Mouse (Mus musculus): ENCODE data around the gene Zfp69. TPM values are rescaled to one million over a fixed set of nuclear protein-coding genes. Genes with fewer than 3 reads are reported as not detected.
A peak's percentile ranks its signal among the peaks of the same experiment; 100 is the strongest.

Gene Zfp69
- total RNA-seq (2021): 1 to 10 TPM; 5.6 to 6.1 TPM

DNA sequence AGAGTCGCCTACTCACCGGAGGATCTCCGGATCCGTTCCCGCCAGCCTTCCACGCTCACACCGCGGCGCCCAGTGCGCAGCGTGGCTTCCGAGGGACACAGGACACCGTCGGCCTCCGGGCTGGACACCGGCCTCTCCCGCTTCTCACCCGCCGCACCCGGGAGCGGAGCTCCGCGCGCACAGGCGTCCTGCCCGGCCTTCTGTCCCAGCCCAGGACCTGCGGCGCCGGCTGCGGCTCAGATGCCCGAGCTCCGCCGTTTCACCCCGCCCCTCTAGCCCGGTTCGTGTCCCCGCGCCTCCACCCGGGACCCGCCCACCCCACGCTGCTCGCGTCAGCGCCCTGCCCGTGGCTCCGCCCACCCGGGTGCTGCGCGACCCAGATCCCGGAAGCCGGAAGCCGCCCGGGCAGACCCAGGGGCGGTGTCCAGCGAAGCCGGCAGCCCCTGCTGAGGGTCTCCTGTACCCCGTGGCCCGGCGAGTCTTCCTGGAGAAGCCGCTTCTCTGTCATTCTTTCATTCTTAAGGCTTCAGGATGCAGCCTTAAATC is at the start of gene Zfp69:
TSS of gene Zfp69 (minus strand) at position 272 of the 546 bp plus-strand sequence.
- DNase-seq: peak; percentile 93

DNA sequence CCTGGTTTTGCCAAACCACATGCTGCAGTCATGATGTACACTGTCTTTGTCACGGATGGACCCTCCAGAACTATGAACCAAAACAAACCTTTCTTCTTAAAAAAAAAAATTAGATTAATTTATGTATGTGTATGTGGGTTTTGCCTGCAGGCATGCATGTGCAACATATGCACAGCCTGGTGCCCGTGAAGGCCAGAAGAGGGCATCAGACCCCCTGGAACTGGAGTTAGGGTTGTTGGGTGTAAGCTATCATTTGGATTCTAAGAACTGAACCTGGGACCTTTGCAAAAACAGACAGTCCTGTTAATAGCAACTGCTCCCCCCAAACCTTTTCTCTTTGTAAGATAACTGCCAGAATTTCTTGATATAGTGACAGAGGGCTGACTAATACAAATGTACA is 49.5 kb upstream of the Zfp69 start:
- no peak for DNase-seq

DNA sequence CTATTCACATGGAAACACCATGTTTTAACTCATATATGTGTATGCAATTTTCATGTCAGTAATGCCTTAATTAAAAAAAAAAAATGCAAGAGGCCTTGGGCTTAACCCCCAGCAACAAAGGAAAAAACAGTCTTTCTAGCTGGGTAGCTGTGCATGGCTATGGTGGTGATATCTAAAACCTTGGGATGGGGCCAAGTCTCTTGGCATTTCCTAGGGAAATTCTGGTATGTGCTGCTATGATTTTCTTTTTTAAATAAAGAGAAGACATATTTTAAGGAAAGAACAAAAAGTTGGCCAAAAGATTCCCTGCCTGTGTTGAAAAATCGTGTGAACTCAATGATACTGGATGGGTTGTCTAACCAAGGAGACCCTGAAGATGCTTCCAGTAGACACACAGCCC is 44.4 kb upstream of the Zfp69 start:
- DNase-seq: no peak

GRCm38 (mm10) chr4:120993025-120993424 is 41.5 kb upstream of the Zfp69 start:
- no peak for DNase-seq

DNA sequence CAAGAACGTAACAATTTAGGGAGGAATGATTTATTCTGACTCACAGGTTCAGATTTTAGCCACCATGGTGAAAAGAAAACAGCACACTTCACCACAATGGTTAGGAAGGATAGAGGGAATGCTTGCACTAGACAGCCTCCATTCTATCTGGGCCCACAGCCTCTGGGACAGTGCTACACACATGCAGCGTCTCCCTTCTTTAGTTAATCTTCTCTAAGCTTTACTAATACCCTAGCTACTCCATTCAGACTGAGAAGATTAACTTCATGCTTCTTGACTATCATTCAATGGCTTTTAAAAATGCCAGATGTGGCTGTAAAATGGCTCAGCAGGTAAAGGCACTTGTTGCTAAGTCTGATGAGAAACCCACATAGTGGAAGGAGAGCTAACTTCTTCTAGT is 40.8 kb upstream of the Zfp69 start:
- no peak for DNase-seq

DNA sequence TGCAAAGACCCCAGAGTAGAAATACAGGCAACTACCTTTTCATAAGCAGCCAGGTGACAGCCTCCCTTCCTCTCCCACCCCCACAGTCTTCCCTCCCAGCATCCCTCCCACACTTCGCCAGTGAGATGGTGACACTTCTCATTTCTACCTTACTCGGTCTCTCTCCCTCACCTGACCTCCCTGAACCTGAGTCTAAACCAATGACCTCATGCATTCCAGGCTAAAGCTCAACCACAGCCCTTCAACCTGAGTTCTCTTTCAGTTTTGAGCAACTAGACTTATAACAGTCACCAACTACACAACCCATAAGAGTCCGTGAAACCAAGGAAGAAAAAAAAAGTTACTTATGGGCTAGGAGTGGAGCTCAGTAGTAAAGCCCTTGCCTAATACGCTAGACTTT is 35.8 kb upstream of the Zfp69 start:
- no peak for DNase-seq

DNA sequence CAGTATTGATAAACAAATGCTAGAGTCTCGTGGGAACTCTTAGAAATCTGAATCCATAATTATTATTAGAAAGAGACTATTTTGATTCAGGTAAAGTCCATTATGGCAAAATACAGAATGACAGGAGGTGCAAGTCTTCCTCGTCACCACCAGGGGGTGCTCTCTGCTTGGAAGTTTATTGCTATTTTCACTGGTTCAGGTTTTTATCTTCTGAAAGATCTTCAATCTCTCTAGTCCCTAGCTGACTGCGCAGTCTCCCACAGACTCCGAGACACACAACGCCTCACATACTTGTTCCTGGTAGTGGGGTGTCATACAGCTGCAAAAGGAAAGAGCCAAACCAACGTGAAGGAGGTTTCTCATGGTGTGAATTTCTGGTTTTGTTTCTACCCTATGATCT is 34.9 kb upstream of the Zfp69 start:
- DNase-seq: peak; percentile 31

DNA sequence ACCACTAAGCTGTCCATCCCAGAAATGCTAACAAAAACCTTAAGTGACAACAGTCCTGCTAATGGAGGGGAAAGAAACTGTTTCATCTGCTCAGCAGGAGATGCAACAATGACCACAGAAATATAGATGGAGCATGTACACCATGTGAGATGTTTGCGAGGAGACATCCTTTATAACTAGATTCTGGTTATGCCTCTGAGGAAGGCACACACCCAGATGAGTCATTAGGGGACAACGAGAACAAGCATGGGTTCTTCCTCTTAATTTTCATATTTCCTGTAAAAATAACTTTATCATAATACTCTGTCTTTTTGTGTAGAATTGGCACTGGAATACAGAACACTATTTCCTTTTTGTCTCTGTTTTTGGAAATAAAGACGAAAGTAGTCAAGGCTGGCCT is 26.7 kb upstream of the Zfp69 start:
- no peak for DNase-seq

GRCm38 (mm10) chr4:120975428-120975734 is 23.9 kb upstream of the Zfp69 start:
- no peak for DNase-seq

- DNase-seq: no peak
Observed at GRCm38 (mm10) chr4:120974711-120975427, 23.4 kb upstream of the Zfp69 start.

- DNase-seq: no peak
Observed at GRCm38 (mm10) chr4:120971842-120972241, 20.3 kb upstream of the Zfp69 start.

- DNase-seq: peak; percentile 48
Observed at GRCm38 (mm10) chr4:120969382-120970146, 18.1 kb upstream of the Zfp69 start.

DNA sequence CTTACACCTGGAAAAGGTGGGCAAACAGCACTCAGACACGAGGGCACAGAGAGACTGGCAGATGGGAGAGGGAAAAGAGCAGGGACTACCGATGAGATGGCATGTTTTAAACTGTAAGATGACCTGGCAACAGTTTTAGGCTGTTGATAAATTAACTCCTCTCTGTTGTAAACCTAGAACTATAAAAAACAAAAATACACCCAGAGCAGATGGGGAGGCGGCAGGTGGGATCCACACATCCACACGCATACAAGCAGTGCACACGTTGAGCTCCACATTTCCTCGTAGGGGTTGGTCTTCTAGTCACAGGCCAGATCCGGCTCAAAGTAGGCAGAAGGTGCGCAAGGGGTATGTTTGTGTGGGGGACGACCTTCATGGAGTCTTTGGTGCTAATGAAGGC is 17.0 kb upstream of the Zfp69 start:
- DNase-seq: no peak

DNA sequence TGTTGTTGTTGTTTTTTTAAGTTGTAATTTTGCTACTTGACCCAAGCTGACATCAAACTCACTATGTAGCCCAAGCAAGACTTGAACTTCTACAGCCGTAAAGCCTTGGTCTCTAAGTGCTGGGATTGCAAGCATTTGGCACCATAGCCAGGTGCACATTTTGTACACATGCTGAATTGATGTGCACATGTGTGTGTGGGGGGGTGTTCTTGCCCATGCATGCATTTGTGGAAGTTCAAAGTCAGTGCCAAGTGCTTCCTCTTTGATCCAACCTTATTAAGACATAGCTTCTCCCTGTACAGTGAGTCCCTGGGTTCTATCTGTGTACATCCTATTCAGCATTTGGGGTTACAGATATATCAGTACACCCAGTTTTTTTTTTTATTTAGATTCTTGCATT is 4.1 kb upstream of the Zfp69 start:
- DNase-seq: no peak

- DNase-seq: no peak
Observed at GRCm38 (mm10) chr4:120953667-120954066, 2.2 kb upstream of the Zfp69 start.

DNA sequence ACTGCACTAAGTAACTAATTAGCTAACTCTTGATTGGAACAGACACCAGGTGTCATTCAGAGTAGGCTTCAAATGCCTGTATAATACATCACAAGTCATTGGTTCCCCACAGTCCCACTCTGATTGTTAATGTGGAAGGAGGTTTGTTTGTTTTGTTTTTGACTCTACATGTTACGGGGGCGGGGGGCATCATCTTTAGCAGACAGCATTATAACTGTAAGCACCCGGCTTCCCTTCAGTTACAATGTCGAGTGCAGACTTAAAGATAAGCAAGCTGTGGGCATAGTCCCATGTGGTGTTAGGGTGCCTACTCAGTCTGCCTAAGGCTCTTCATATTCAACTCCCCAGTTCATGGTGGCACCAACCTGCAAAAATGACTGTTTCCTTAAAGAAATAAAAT is 1.5 kb upstream of the Zfp69 start:
- DNase-seq: no peak

DNA sequence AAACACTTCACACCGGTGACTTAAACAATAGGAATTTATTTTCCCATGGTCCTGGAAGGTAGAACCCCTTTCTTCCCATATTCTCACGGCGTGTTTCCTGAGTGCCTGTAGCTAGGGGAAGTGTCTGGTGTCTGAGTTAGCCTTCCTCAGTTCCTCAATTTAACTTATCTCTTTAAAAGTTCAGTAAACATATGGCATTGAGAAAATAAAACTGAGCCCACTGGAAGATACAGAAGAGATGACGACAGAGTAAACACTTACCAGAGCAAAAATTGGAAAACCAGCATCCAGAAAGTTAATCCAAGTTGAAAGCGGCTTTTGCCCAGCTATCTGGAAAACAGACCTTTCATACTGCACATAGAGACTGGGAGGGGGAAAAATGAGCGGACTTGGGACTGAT is 664 bp upstream of the Zfp69 start:
- DNase-seq: peak; percentile 9

- DNase-seq: peak; percentile 13
Observed at GRCm38 (mm10) chr4:120950763-120951427, 604 bp downstream of the Zfp69 start.

DNA sequence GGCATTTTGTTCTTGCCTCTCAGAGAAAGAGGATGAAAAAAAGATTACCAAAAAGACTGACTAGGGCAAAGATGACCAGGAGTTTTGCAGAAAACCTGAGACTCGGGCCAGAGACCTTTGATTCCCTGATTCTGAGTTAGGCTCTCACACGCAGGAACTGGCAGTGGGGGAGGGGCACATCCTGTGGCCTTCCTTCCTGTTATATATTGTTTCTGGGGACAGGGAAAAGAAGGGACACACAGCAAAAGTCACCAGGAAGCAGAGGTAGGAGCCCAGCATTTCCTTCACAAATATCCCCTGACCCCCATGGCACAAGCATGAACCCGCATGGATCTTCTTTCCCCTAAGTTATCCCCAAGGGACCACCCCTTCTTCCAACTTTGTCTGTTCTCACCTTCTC is 2.6 kb downstream of the Zfp69 start:
- peak; percentile 57 for DNase-seq

- DNase-seq: no peak
Observed at GRCm38 (mm10) chr4:120935006-120935405, 16.5 kb downstream of the Zfp69 start.

DNA sequence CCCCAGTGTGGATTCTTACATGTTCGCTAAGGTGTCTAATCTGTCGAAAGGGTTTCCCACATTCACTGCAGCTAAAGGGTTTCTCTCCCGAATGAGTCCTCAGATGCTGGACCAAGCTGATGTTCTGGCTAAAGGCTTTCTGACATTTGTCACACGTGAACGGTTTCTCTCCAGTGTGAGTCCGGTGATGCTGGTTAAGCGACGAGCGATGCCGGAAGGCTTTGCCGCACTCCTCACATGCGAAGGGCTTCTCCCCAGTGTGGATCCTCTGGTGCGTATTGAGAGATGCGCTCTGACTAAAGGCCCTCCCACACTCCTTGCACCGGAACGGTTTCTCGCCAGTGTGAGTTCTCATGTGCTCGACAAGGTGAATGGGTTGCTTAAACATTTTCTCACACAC is 20.8 kb downstream of the Zfp69 start:
- DNase-seq: no peak

DNA sequence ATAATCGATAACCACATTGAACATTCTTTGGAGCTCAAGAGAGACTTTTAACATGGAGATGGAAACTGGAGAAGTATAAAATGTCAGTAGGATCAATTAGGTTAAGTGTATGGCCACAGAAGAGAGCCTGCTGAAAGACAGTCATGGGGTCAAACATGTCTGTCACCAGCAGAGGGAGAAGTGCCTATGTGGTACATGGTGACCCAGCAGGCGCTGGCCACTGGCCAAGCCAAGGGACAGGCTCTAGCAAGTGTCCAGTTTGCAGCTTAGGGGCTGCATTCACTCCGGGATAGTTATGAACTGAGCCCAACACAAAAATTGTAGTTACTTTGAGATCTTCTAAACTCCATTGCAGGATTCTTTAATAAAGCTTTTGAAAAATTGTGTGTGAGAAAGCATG is 22.8 kb downstream of the Zfp69 start:
- peak; percentile 50 for DNase-seq

DNA sequence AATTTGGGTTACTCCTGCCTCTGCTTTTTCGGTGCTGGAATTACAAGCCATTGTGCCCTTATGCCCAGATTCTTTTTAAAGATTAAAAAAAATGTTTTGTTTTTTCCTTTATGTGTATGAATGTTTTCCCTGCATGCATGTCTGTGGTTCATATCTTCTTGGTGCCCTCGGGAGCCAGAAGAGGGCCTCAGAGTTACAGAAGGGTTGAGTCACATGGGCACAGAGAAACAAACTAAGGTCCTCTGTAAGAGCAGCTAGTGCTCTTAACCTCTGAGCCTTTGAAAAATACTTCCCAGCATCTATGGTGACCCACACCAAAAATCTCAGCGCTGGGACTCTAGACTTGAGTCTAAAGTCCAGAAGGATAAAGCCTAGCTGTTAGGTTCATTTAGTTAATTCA is 26.1 kb downstream of the Zfp69 start:
- DNase-seq: peak; percentile 26
